Mouse (Mus musculus) embryonic fibroblast, embryonic 13.5 days (primary cell): ENCODE measurements at regions not wholly inside any gene's neighbourhood (a gene's known extent, or its start where the extent isn't known, plus 50 kb on each side); places are given as distances from the start of the nearest gene placed in this dataset.

Source experiments
- CTCF ChIP-seq: IDR thresholded peaks from 2 replicates; pipeline ENCODE4 v1.5.1; 2011; ENCODE audit warnings: mild to moderate bottlenecking, control low read depth, low read length, moderate library complexity, borderline replicate concordance; ENCODE audit not compliant: insufficient read depth
- POLR2A ChIP-seq: IDR thresholded peaks from 2 replicates; pipeline ENCODE4 v1.6.1; 2011; ENCODE audit warnings: low read depth, mild to moderate bottlenecking, control low read depth, low read length, moderate library complexity

GRCm38 (mm10) chr3:70104828-70105399 lies 97.5 kb downstream of the Otol1 start:
- no peak for TF ChIP-seq POLR2A
- TF ChIP-seq CTCF = peak; percentile 52; the same call in 1 of the 2 replicates
